In the genomic region with DNA sequence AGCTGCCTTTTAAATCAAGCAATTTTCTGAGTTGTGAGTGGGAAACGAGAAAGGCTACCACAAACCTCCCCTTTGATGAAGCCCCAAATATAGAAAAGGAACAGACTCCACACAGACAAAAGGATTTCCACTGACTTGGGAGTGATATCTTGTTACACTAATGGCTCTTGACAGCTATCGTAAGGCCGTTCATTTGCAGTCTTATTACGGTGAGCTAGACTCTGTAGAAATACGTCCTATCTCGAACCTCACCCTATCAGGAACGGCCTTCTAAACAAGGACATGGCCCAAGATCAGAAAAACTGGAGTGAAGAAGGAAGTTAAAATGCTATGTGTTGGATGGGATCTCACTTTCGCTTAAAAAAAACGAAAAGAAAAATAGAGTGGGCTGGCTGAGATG, we compare ENCODE assay signal across 23 mouse cellular contexts.
"Had no signal": no experiment of that assay in that cellular context is flagged by ENCODE, and none has a peak within 500 bp of the region (broad histone marks: within the 10 kb centered on the region; RNA-seq: fewer than 3 reads in every experiment).

No protein-coding gene starts in this region.

- H3K9ac ChIP-seq: heart, embryonic 13.5 days; heart, embryonic 15.5 days; hindbrain, embryonic 13.5 days; hindbrain, embryonic 15.5 days; limb, embryonic 13.5 days; limb, embryonic 15.5 days; liver, embryonic 12.5 days; liver, embryonic 14.5 days had no signal

- DNase-seq: gastrocnemius, postnatal 14 days; gastrocnemius, postnatal 36 days; heart, adult 18-20 months; heart, postnatal 14 days; heart, postnatal 36 days; kidney, adult 11 months; kidney, adult 2 months; kidney, adult 9 months; kidney, postnatal 10 days; kidney, postnatal 25 days; kidney, postnatal 4 days had no signal

- H3K27me3 ChIP-seq: heart, embryonic 13.5 days; heart, embryonic 15.5 days; hindbrain, embryonic 13.5 days; hindbrain, embryonic 15.5 days; limb, embryonic 15.5 days; liver, embryonic 12.5 days had no signal

- H3K27ac ChIP-seq: heart, embryonic 13.5 days; heart, embryonic 15.5 days; hindbrain, embryonic 13.5 days; hindbrain, embryonic 15.5 days; hindbrain, postnatal 0 days; layer of hippocampus, adult 2 months; left cerebral cortex, adult 2 months; limb, embryonic 13.5 days; limb, embryonic 15.5 days; liver, embryonic 12.5 days; liver, embryonic 14.5 days had no signal

- H3K9me3 ChIP-seq: heart, embryonic 13.5 days; heart, embryonic 15.5 days; hindbrain, embryonic 13.5 days; hindbrain, embryonic 15.5 days; limb, embryonic 13.5 days; limb, embryonic 15.5 days; liver, embryonic 12.5 days had no signal

- H3K4me2 ChIP-seq: heart, embryonic 13.5 days; heart, embryonic 15.5 days; hindbrain, embryonic 13.5 days; hindbrain, embryonic 15.5 days; limb, embryonic 13.5 days; limb, embryonic 15.5 days; liver, embryonic 12.5 days had no signal

- H3K36me3 ChIP-seq: heart, embryonic 13.5 days; heart, embryonic 15.5 days; hindbrain, embryonic 13.5 days; hindbrain, embryonic 15.5 days; limb, embryonic 13.5 days; limb, embryonic 15.5 days; liver, embryonic 12.5 days had no signal

- H3K4me1 ChIP-seq: hindbrain, embryonic 15.5 days; limb, embryonic 15.5 days; liver, embryonic 12.5 days had no signal

- ATAC-seq: hindbrain, postnatal 0 days; intestine, embryonic 16.5 days; liver, embryonic 12.5 days had no signal

- H3K4me3 ChIP-seq: heart, embryonic 13.5 days; heart, embryonic 15.5 days; hindbrain, embryonic 13.5 days; hindbrain, embryonic 15.5 days; layer of hippocampus, adult 2 months; left cerebral cortex, adult 2 months; limb, embryonic 13.5 days; limb, embryonic 15.5 days; liver, embryonic 12.5 days had no signal
